11 mouse cellular contexts compared by ENCODE assay signal in the genomic region with DNA sequence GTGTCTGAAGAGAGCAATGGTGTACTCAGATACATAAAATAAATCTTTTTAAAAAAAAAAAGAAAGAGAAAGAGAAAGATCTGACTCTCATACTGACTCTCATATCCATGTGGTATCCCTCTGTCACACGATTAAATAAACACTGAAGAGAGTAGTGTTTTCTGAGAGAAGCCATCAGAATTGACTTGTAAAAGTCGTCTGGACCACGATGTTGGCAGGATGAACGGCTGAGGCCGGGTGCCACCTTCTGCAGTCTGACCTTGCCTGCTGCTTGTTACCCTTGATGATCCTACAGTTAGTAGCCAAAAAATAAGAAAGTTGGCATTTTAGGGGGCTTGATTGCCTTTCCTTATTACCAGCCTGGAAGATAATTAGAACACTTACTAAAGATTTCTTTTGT. TPM values are rescaled to one million over a fixed set of nuclear protein-coding genes. Genes with fewer than 3 reads are reported as not detected.
A peak's percentile ranks its signal among the peaks of the same experiment; 100 is the strongest.
DNase-seq lines count a peak whose midpoint lies in the region; ATAC-seq and TF ChIP-seq lines count a peak whose summit lies in the region.
"Had no signal": no experiment of that assay in that cellular context is flagged by ENCODE, and none has a peak within 500 bp of the region (broad histone marks: within the 10 kb centered on the region; RNA-seq: fewer than 3 reads in every experiment).

No protein-coding gene starts in this region.

- peaks cover 62% of the 10 kb centered on the region for H3K79me2 ChIP-seq in CH12.LX (replicated peaks; ENCODE audit: control insufficient read depth, extremely low read depth, insufficient read depth, poor library complexity, severe bottlenecking)

- H3K9ac ChIP-seq in heart, embryonic 15.5 days: no peak overlapping the region
- H3K9ac ChIP-seq in liver, postnatal 0 days (replicated peaks): no peak overlapping the region
- H3K9ac ChIP-seq in liver, embryonic 12.5 days: no peak overlapping the region
- H3K9ac ChIP-seq in CH12.LX (ENCODE audit: insufficient read depth, low read depth): no peak overlapping the region

- H3K27ac ChIP-seq in heart, embryonic 15.5 days: 0 out of 2 replicates have a peak overlapping the region, but pooled peaks have one; percentile 90
- H3K27ac ChIP-seq in liver, postnatal 0 days (ENCODE audit: low read depth): peak overlapping the region; percentile 67
- H3K27ac ChIP-seq in liver, embryonic 12.5 days: no peak overlapping the region
- H3K27ac ChIP-seq in CH12.LX (ENCODE audit: insufficient read depth, low read depth): peak overlapping the region; percentile 59

- ATAC-seq in heart, embryonic 15.5 days (replicated peaks; ENCODE audit: insufficient number of reproducible peaks, insufficient read depth, low FRiP score, low read depth): no peak
- ATAC-seq in liver, postnatal 0 days: no peak
- no peak for ATAC-seq in liver, embryonic 12.5 days
- ATAC-seq: Patski had no signal

- no peak overlapping the region for H3K4me3 ChIP-seq in heart, embryonic 15.5 days
- H3K4me3 ChIP-seq in liver, postnatal 0 days (ENCODE audit: low read depth, low read length): no peak overlapping the region
- H3K4me3 ChIP-seq in liver, embryonic 12.5 days: no peak overlapping the region
- H3K4me3 ChIP-seq in CH12.LX (replicated peaks in 1 of 3; ENCODE audit: low read depth in 2 of 3, low read length in 2 of 3, poor library complexity in 1 of 3): no peak overlapping the region

- H3K9me3 ChIP-seq in heart, embryonic 15.5 days (replicated peaks): no peaks in the 10 kb centered on the region
- no peaks in the 10 kb centered on the region for H3K9me3 ChIP-seq in liver, postnatal 0 days (ENCODE audit: low read length)
- H3K9me3 ChIP-seq in liver, embryonic 12.5 days (replicated peaks): no peaks in the 10 kb centered on the region
- no peaks in the 10 kb centered on the region for H3K9me3 ChIP-seq in CH12.LX (replicated peaks; ENCODE audit: low read length)

- TF ChIP-seq RAD21 in CH12.LX (IDR thresholded peaks at IDR 0.05; ENCODE audit: low read depth, low read length): no peak

- H3K27me3 ChIP-seq in heart, embryonic 15.5 days: no peaks in the 10 kb centered on the region
- H3K27me3 ChIP-seq in liver, postnatal 0 days (ENCODE audit: insufficient read depth, low read length): no peaks in the 10 kb centered on the region
- H3K27me3 ChIP-seq in liver, embryonic 12.5 days (replicated peaks): no peaks in the 10 kb centered on the region
- H3K27me3 ChIP-seq in CH12.LX (replicated peaks): no peaks in the 10 kb centered on the region
- H3K27me3 ChIP-seq: Patski had no signal

- in situ Hi-C loops in CH12.LX (cut with MboI; ENCODE audit: low pct_ligation_motif_present, low pct_unique_long_range_greater_than_20kb, low sequenced_read_pairs): no loop called here

- no peaks in the 10 kb centered on the region for H3K36me3 ChIP-seq in heart, embryonic 15.5 days
- H3K36me3 ChIP-seq in liver, postnatal 0 days (replicated peaks; ENCODE audit: insufficient read depth, low read length): no peaks in the 10 kb centered on the region; the same call in none of the 2 replicates
- peaks cover 52% of the 10 kb centered on the region for H3K36me3 ChIP-seq in liver, embryonic 12.5 days
- H3K36me3 ChIP-seq in CH12.LX (replicated peaks in 1 of 2; ENCODE audit: control insufficient read depth in 1 of 2, insufficient read depth in 1 of 2, low read length in 1 of 2): peaks cover 0 to 16% of the 10 kb centered on the region in 2 experiments

- no peak for TF ChIP-seq CTCF in liver, postnatal 0 days (IDR thresholded peaks at IDR 0.05; ENCODE audit: low read depth)
- TF ChIP-seq CTCF in CH12.LX (conservative IDR thresholded peaks at IDR 0.05 in 1 of 2, IDR thresholded peaks at IDR 0.05 in 1 of 2; ENCODE audit: low read depth in 2 of 2, low read length in 2 of 2): no peak

- dilution Hi-C loops in CH12.LX (cut with MboI; ENCODE audit: extremely low pct_ligation_motif_present, extremely low pct_unique_long_range_greater_than_20kb, low sequenced_read_pairs): no loop called here

- no peak overlapping the region for H3K4me2 ChIP-seq in heart, embryonic 15.5 days
- no peak overlapping the region for H3K4me2 ChIP-seq in liver, postnatal 0 days (ENCODE audit: low read depth, low read length)
- no peak overlapping the region for H3K4me2 ChIP-seq in liver, embryonic 12.5 days
- H3K4me2 ChIP-seq in CH12.LX (ENCODE audit: insufficient read depth, low read depth, poor library complexity, severe bottlenecking): no peak overlapping the region

- TF ChIP-seq EP300 in liver, postnatal 0 days (IDR thresholded peaks at IDR 0.05; ENCODE audit: low read depth): no peak
- no peak for TF ChIP-seq EP300 in CH12.LX (IDR thresholded peaks at IDR 0.05; ENCODE audit: low read length)

- H3K4me1 ChIP-seq in heart, embryonic 15.5 days (replicated peaks): peaks cover 89% of the 10 kb centered on the region
- H3K4me1 ChIP-seq in liver, postnatal 0 days (ENCODE audit: insufficient read depth): peaks cover 57% of the 10 kb centered on the region
- H3K4me1 ChIP-seq in liver, embryonic 12.5 days: peaks cover 79% of the 10 kb centered on the region
- H3K4me1 ChIP-seq in CH12.LX (ENCODE audit: control insufficient read depth in 1 of 2, insufficient read depth in 2 of 2): peaks cover 32 to 74% of the 10 kb centered on the region in 2 experiments

- no peak for TF ChIP-seq POLR2A in CH12.LX (IDR thresholded peaks at IDR 0.05; ENCODE audit: low read depth, low read length)

- peak; percentile 54 for DNase-seq in adrenal gland, postnatal 10 days
- DNase-seq in adrenal gland, adult 2 months: no peak
- no peak for DNase-seq in heart, adult 9 months (ENCODE audit: low spot score in 2 of 2)
- no peak for DNase-seq in liver, postnatal 0 days
- DNase-seq in CH12.LX (ENCODE audit: extremely low read depth) (no peak), MN1 (ENCODE audit: low spot score) (no peak)
- DNase-seq: cerebellum, adult 2 months had no signal

- 30% methylated on average over 5 of the region's 5 CpGs for WGBS in heart, embryonic 15.5 days
- WGBS in liver, postnatal 0 days (ENCODE audit: insufficient replicate concordance): 55% methylated on average over 5 of the region's 5 CpGs
- 63% methylated on average over 5 of the region's 5 CpGs for WGBS in liver, embryonic 12.5 days (ENCODE audit: insufficient replicate concordance)

TF ChIP-seq in CH12.LX, 34 proteins besides CTCF, POLR2A, EP300 and RAD21:
- TF ChIP-seq PAX5 (IDR thresholded peaks at IDR 0.05; ENCODE audit: low read length) (no peak), JUND (conservative IDR thresholded peaks at IDR 0.05; ENCODE audit: low read depth, low read length) (no peak), HCFC1 (IDR thresholded peaks at IDR 0.05; ENCODE audit: low read depth, low read length) (no peak), IRF4 (IDR thresholded peaks at IDR 0.05; ENCODE audit: low read depth, low read length) (no peak), ETS1 (conservative IDR thresholded peaks at IDR 0.05; ENCODE audit: low read depth, low read length) (no peak), TBP (conservative IDR thresholded peaks at IDR 0.05; ENCODE audit: low read depth, low read length) (no peak), MYC (IDR thresholded peaks at IDR 0.05; ENCODE audit: low read depth, low read length) (no peak), RCOR1 (conservative IDR thresholded peaks at IDR 0.05; ENCODE audit: low read depth, low read length) (no peak), MAX (IDR thresholded peaks at IDR 0.05; ENCODE audit: low read length) (no peak), CHD1 (IDR thresholded peaks at IDR 0.05; ENCODE audit: low read depth, low read length) (no peak), NELFE (IDR thresholded peaks at IDR 0.05; ENCODE audit: low read depth, low read length) (no peak), ZNF384 (IDR thresholded peaks at IDR 0.05; ENCODE audit: low read depth, low read length) (no peak), JUN (IDR thresholded peaks at IDR 0.05; ENCODE audit: insufficient read depth, low read depth, low read length) (no peak), E2F4 (IDR thresholded peaks at IDR 0.05; ENCODE audit: insufficient replicate concordance, low read depth, low read length) (no peak), MXI1 (IDR thresholded peaks at IDR 0.05; ENCODE audit: low read depth, low read length) (no peak), CHD2 (IDR thresholded peaks at IDR 0.05; ENCODE audit: low read length) (no peak), USF2 (conservative IDR thresholded peaks at IDR 0.05; ENCODE audit: low read depth, low read length) (no peak), ZC3H11A (IDR thresholded peaks at IDR 0.05; ENCODE audit: low read depth, low read length) (no peak)

RNA-seq across cellular contexts. Expression of gene A3galt2, which starts 22.4 kb away (rescaled TPM):
- under 1 TPM; 0.12 TPM for total RNA-seq in adrenal gland, postnatal 10 days (2021)
- under 1 TPM; 0.20 to 0.21 TPM for total RNA-seq in adrenal gland, adult 2 months (2021)
- 0.51 and 0.60 TPM in 2 replicates for polyA plus RNA-seq in adrenal gland, adult 2 months (2012; rRNA removed)
- polyA plus RNA-seq in heart, embryonic 15.5 days (2015; fragmentation: Nextera tagmentation; extraction: Ambion mirVana): 0.04 TPM in 1 of 2 replicates, not detected in the other
- not detected in 2 replicates for polyA plus RNA-seq in liver, postnatal 0 days (2015; fragmentation: Nextera tagmentation; extraction: Ambion mirVana)
- 0.04 and 0.06 TPM in 2 replicates for polyA plus RNA-seq in liver, embryonic 12.5 days (2016; fragmentation: Nextera tagmentation; extraction: Ambion mirVana)
- total RNA-seq in CH12.LX (2012; rRNA removed): 0.04 TPM in 2 replicates
- not detected in 2 replicates for total RNA-seq in CH12.LX (2014; rRNA removed)
- polyA plus RNA-seq in CH12.LX (2012; ENCODE audit: insufficient read length, low read depth): 0.07 and 0.11 TPM in 2 replicates
- total RNA-seq: megakaryocyte progenitor cell, adult 5-6 weeks had no signal
